Mouse (Mus musculus): ENCODE data around the gene Gm11595.
"Not testable (repeated sequence)": the region's sequence is repeated elsewhere in the genome, so short reads cannot be mapped to it uniquely, and the experiment has no call there.

The Gm11595 gene

DNA sequence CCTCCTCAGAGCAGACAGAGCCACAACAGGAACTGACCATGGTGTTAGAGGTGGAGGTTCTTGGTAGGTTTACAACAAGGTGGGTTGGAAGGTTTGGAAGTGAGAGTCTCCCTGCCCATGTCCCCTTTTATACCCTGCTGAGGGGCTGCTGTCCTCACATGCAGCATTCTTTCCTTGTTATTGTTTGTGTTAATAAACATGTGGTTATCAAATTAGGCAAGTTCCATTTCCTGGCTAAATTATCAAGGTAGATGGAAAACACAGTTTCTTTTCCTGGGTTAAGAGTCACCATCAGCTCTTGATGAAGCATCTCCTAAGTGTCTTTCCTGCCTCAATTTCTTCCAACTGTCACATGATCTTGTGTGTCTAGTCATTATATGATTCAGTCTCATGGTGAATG, at the start of gene Gm11595:
Gm11595 (minus strand) TSS at position 101 of the 400 bp plus-strand sequence.
- DNase-seq = not testable (repeated sequence)

DNA sequence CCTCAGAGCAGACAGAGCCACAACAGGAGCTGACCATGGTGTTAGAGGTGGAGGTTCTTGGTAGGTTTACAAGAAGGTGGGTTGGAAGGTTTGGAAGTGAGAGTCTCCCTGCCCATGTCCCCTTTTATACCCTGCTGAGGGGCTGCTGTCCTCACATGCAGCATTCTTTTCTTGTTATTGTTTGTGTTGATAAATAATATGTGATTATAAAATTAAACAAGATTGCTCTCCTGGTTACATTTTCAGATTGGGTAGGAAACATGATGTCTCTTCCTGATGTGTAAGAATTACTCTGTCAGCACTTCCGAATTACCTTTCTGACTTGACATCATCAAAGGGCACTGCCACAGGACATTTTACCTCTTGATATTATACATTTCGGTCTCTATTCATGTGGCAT, 42.9 kb upstream of the Gm11595 start, which contains the start of gene Gm11564:
Gm11564 (minus strand) TSS at position 101 of the 400 bp plus-strand sequence.
- DNase-seq = not testable (repeated sequence)

DNA sequence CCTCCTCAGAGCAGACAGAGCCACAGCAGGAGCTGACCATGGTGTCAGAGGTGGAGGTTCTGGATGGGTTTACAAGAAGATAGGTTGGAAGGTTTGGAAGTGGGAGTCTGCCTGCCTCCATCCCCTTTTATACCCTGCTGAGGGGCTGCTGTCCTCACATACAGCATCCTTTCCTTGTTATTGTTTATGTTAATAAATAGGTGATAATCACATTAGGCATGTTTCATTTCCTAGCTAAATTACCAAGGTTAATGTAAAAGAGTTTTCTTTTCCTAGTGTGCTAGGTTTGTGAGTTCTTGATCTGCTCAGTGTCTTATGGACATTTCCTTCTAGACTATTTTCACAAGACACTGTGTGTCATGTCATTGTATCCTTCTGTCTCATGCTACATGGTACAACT, 37.1 kb upstream of the Gm11595 start, which contains the start of gene Krtap4-13:
Krtap4-13 (minus strand) TSS at position 101 of the 400 bp plus-strand sequence.
- DNase-seq = not testable (repeated sequence)

DNA sequence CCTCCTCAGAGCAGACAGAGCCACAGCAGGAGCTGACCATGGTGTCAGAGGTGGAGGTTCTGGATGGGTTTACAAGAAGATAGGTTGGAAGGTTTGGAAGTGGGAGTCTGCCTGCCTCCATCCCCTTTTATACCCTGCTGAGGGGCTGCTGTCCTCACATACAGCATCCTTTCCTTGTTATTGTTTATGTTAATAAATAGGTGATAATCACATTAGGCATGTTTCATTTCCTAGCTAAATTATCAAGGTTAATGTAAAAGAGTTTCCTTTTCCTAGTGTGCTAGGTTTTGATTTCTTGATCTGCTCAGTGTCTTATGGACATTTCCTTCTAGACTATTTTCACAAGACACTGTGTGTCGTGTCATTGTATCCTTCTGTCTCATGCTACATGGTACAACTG, 31.6 kb upstream of the Gm11595 start, which contains the start of gene Gm11554:
Gm11554 (minus strand) TSS at position 101 of the 400 bp plus-strand sequence.
- DNase-seq = not testable (repeated sequence)

DNA sequence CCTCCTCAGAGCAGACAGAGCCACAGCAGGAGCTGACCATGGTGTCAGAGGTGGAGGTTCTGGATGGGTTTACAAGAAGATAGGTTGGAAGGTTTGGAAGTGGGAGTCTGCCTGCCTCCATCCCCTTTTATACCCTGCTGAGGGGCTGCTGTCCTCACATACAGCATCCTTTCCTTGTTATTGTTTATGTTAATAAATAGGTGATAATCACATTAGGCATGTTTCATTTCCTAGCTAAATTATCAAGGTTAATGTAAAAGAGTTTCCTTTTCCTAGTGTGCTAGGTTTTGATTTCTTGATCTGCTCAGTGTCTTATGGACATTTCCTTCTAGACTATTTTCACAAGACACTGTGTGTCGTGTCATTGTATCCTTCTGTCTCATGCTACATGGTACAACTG, 26.1 kb upstream of the Gm11595 start, which contains the start of gene Gm11569:
Gm11569 (minus strand) TSS at position 101 of the 400 bp plus-strand sequence.
- DNase-seq = not testable (repeated sequence)

DNA sequence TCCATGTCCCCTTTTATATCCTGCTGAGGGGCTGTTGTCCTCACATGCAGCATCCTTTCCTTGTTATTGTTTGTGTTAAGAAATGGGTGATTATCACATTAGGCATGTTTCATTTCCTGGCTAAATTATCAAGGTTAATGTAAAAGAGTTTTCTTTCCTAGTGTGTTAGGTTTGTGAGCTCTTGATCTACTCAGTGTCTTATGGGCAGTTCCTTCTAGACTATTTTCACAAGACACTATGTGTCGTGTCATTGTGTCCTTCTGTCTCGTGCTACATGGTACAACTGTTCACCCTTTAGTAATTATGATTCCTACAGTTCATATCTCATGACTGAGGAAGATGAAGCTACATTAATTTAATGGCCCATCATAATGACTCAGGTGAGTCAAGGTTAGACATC, 20.7 kb upstream of the Gm11595 start, which contains the start of gene Gm11596:
Gm11596 (minus strand) TSS at position 101 of the 400 bp plus-strand sequence.
- DNase-seq = no peak

DNA sequence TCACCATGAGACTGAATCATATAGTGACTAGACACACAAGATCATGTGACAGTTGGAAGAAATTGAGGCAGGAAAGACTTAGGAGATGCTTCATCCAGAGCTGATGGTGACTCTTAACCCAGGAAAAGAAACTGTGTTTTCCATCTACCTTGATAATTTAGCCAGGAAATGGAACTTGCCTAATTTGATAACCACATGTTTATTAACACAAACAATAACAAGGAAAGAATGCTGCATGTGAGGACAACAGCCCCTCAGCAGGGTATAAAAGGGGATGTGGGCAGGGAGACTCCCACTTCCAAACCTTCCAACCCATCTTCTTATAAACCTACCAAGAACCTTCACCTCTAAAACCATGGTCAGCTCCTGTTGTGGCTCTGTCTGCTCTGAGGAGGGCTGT, 12.2 kb upstream of the Gm11595 start, which contains the start of gene Krtap4-9:
Krtap4-9 (plus strand) TSS at position 301 of the 400 bp plus-strand sequence.
- DNase-seq = not testable (repeated sequence)

DNA sequence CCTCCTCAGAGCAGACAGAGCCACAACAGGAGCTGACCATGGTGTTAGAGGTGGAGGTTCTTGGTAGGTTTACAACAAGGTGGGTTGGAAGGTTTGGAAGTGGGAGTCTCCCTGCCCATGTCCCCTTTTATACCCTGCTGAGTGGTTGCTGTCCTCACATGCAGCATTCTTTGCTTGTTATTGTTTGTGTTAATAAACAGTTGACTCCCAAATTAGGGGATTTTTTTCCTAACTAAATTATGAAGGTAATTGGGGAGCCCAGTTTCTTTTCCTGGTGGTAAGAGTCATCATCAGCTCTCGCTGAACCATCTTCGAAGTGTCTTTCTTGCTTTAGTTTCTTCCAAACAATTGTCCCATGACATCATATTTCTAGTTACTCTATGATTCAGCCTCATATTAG, 7.9 kb upstream of the Gm11595 start, which contains the start of gene Krtap4-8:
Krtap4-8 (minus strand) TSS at position 101 of the 400 bp plus-strand sequence.
- DNase-seq = no peak

DNA sequence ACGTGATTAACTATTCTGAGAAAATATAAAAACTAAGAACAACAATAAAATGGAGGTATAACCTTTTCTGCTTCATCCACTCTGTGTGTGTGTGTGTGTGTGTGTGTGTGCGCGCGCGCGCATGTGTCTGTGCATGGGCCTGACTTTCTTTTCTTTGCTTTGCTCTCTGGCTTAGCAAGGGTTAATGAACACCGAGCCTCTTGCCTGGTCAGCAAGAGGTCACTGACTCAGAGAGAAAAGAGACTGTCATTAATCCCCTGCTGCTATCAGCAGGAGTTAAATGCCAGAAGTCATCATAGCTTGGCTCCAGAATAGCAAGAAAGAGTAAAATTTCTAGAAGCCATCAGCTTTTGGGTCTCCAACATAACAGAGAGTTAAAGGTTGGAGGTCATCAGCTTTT, 5.7 kb upstream of the Gm11595 start:
- no peak for DNase-seq

DNA sequence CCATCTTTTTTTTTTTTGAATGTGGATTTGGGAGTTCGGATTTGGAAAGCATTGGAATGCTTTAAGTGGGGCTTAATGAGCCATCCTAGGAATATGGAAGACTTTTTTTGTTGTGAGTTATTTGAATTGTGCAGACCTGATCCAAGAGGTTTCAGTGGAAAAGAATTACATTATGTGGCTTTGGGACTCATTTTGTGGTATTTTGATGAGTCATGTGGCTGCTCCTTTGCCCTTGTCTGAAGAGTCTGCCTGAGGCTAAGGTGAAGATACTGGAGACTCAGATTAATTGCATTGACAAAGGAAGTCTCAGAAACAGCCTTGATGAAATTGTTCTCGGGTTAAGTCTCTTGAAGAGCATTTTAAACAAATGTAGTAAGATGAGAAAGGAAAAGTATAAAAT, 4.3 kb downstream of the Gm11595 start:
- no peak for DNase-seq

DNA sequence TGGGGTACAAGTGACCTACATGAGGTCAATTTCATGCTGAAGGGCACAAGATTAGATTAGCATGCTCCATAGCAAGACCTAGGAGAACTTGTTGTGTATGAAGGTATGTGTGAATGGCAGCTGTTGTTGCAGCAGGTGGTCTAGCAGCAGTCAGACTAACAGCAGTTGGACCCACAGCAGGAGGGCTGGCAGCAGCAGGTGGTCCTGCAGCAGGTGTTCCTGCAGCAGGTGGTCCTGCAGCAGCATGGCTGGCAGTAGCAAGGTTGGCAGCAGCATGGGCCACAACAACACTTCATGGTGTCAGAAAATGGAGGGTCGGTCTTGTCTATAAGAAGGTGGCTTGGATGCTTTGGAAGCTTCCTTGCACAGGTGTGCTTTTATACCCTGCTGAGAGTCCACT, 13.8 kb downstream of the Gm11595 start:
- no peak for DNase-seq

DNA sequence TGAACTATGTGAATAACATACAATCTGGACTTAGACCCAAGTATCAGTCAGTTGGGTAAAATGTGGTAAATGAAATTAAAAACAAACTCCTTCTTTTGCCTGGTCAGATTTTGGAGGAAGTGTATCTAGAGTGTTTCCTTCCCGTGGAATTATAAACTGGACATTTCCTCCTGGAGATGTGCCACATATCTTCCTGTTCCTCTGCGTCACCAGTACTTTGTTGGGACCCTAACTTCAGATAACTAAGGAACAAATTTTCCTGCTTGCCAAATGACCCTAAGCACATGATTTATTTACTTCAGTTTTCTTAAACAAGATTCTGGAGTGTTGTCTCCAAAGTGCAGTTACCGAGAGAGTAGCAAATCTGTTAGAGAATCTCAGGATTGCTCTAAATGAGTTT, 28.7 kb downstream of the Gm11595 start:
- DNase-seq = no peak

DNA sequence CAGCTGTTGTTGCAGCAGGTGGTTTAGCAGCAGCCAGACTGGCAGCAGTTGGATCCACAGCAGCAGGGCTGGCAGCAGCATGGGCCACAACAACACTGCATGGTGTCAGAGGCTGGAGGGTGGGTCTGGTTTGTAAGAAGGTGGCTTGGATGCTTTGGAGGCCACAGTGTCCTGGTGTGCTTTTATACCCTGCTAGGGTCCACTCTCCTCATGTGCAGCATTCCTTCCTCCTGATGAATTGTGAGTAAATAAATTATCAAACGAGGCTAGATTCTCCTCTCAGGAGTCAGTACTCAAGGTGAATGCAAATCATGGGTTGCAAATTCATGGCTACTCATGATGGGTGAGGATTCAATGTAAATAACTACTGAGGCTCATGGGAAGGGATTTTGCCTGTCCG, 38.5 kb downstream of the Gm11595 start, which contains the start of gene Gm14180:
Gm14180 (minus strand) TSS at position 101 of the 400 bp plus-strand sequence.
- peak; percentile 50 for DNase-seq

DNA sequence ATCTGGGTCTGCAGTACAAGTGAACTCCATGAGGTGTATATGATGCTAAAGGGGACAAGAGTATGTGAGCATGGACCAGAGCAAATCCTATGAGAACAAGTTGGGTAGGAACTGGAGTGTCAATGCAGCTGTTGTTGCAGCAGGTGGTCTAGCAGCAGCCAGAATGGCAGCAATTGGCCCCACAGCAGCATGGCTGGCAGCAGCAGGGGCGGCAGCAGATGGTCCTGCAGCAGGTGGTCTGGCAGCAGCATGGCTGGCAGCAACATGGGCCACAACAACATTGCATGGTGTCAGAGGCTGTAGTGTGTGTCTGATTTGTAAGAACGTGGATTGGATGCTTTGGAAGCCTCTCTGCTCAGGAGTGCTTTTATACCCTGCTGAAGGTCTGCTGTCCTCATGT, 48.7 kb downstream of the Gm11595 start:
- DNase-seq = peak; percentile 65

Measured in heart, adult 11 months (tissue).